Mouse (Mus musculus): ENCODE measurements around the gene Msh4. TPM values are rescaled to one million over a fixed set of nuclear protein-coding genes. Genes with fewer than 3 reads are reported as not detected.
A peak's percentile ranks its signal among the peaks of the same experiment; 100 is the strongest.

Gene Msh4
- polyA plus RNA-seq, 1 experiment from 2014 or later, result 0.09 TPM

DNA sequence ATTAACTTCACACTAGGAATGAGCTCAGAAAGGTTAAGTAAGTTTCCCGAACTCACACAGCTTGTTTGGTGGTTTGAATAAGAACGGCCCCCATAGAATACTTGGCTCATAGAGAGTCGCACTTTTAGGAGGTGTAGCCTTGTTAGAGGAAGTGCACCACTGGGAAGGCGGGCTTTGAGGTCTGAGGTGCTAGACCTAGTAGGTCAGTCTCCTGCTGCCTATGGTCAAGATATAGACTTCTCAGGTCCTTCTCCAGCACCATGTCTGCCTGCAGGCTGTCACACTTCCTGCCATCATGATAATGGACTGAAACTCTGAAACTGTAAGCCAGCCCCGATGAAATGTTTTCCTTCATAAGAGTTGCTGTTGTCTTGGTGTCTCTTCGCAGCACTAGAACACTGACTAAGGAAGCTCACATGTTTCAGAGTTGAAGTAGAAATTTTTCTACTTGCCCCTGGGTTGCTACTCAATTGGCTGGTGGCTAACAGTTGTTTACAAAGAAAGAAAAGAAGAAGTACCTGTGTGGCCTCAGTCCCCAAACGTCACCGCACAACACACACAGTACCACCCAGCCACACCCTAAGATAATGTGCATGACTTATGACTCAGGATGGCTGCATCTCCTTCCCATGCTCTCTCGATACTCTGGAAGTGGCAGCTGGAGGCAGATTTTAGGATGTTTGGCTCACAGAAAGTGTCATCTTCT, 98.3 kb downstream of the Msh4 start:
- WGBS, result 81% methylated on average over 9 of the region's 9 CpGs
- no peaks in the 10 kb centered on the region for H3K36me3 ChIP-seq

More for the DNA sequence above, 98.3 kb downstream of the Msh4 start:
- Histone ChIP-seq H3K27ac (peak overlapping the region; percentile 63), H3K27me3 (ENCODE audit: insufficient read depth, poor library complexity, severe bottlenecking) (peaks cover 4% of the 10 kb centered on the region; the same call in 1 of the 2 replicates), H3K4me3 (no peak overlapping the region), H3K9me3 (no peaks in the 10 kb centered on the region), H3K4me1 (peaks cover 12% of the 10 kb centered on the region)
- DNase-seq (ENCODE audit: low spot score), result no peak

Other genes starting within 250 kb of the Msh4 start
- gene St6galnac3, start 181.0 kb downstream of the Msh4 start, polyA plus RNA-seq (2016; fragmentation: Nextera tagmentation; extraction: Ambion mirVana), result 26.7 and 38.4 TPM in 2 replicates
- 1.0 and 2.0 TPM in 2 replicates for gene Asb17, start 61.9 kb downstream of the Msh4 start, polyA plus RNA-seq (2016; fragmentation: Nextera tagmentation; extraction: Ambion mirVana)
- 56.8 and 57.2 TPM in 2 replicates for gene Rabggtb, start 6.9 kb upstream of the Msh4 start, polyA plus RNA-seq (2016; fragmentation: Nextera tagmentation; extraction: Ambion mirVana)
- gene Acadm, start 38.5 kb upstream of the Msh4 start, polyA plus RNA-seq (2016; fragmentation: Nextera tagmentation; extraction: Ambion mirVana), result 91.2 and 141 TPM in 2 replicates
- 1.0 and 1.1 TPM in 2 replicates for gene Slc44a5, start 67.3 kb upstream of the Msh4 start, polyA plus RNA-seq (2016; fragmentation: Nextera tagmentation; extraction: Ambion mirVana)